ENCODE assay signal across 9 mouse cellular contexts in genomic region chr1:130462867-130463266, GRCm38 (mm10). TPM values are rescaled to one million over a fixed set of nuclear protein-coding genes. Genes with fewer than 3 reads are reported as not detected.
A peak's percentile ranks its signal among the peaks of the same experiment; 100 is the strongest.
DNase-seq lines count a peak whose midpoint lies in the region; ATAC-seq lines count a peak whose summit lies in the region.
"Had no signal": no experiment of that assay in that cellular context is flagged by ENCODE, and none has a peak within 500 bp of the region (broad histone marks: within the 10 kb centered on the region; RNA-seq: fewer than 3 reads in every experiment).

No protein-coding gene starts in this region.

- DNase-seq in embryo, embryonic 11.5 days (ENCODE audit: low read depth, low spot score): peak; percentile 7
- DNase-seq in embryo, embryonic 10.5 days (ENCODE audit: low spot score): no peak
- no peak for DNase-seq in neural tube, embryonic 11.5 days (ENCODE audit: low spot score)
- DNase-seq in neural tube, embryonic 10.5 days (ENCODE audit: extremely low spot score, low spot score): no peak
- DNase-seq in midbrain, embryonic 10.5 days (ENCODE audit: low spot score): no peak
- no peak for DNase-seq in spleen, adult 18-20 months
- DNase-seq in retina, postnatal 1 day: no peak

- ATAC-seq in neural tube, embryonic 11.5 days (ENCODE audit: insufficient read depth, low FRiP score, low TSS enrichment): peak; percentile 72; the same call in 1 of the 2 replicates
- peak; percentile 37 for ATAC-seq in heart, embryonic 16.5 days (replicated peaks; ENCODE audit: extremely low read depth, insufficient read depth, low FRiP score)

- H3K9ac ChIP-seq in neural tube, embryonic 11.5 days (ENCODE audit: low read length): peak overlapping the region; percentile 69
- H3K9ac ChIP-seq in heart, embryonic 16.5 days (ENCODE audit: low read length): peak overlapping the region; percentile 74

- peak overlapping the region; percentile 75 for H3K4me2 ChIP-seq in neural tube, embryonic 11.5 days (ENCODE audit: low read depth)
- peak overlapping the region; percentile 80 for H3K4me2 ChIP-seq in heart, embryonic 16.5 days (ENCODE audit: low read depth, low read length)

- H3K4me3 ChIP-seq in neural tube, embryonic 11.5 days (ENCODE audit: low read depth, low read length): peak overlapping the region; percentile 61
- H3K4me3 ChIP-seq in heart, embryonic 16.5 days (ENCODE audit: low read length): peak overlapping the region; percentile 71
- H3K4me3 ChIP-seq in midbrain, embryonic 10.5 days: peak overlapping the region; percentile 74

- no peaks in the 10 kb centered on the region for H3K36me3 ChIP-seq in neural tube, embryonic 11.5 days (ENCODE audit: control insufficient read depth, insufficient read depth, low read length)
- H3K36me3 ChIP-seq in heart, embryonic 16.5 days (ENCODE audit: control insufficient read depth, insufficient read depth): no peaks in the 10 kb centered on the region
- no peaks in the 10 kb centered on the region for H3K36me3 ChIP-seq in midbrain, embryonic 10.5 days

- no peaks in the 10 kb centered on the region for H3K9me3 ChIP-seq in neural tube, embryonic 11.5 days (ENCODE audit: control insufficient read depth, low read length)
- H3K9me3 ChIP-seq in heart, embryonic 16.5 days (replicated peaks; ENCODE audit: control insufficient read depth, low read length): no peaks in the 10 kb centered on the region
- no peaks in the 10 kb centered on the region for H3K9me3 ChIP-seq in midbrain, embryonic 10.5 days (replicated peaks)

- no peaks in the 10 kb centered on the region for H3K27me3 ChIP-seq in neural tube, embryonic 11.5 days (ENCODE audit: control insufficient read depth, insufficient read depth, low read length)
- 0 out of 2 replicates have a peak, but pooled peaks cover 2% of the 10 kb centered on the region for H3K27me3 ChIP-seq in heart, embryonic 16.5 days (ENCODE audit: control insufficient read depth, insufficient read depth, low read length)
- peaks cover 11% of the 10 kb centered on the region for H3K27me3 ChIP-seq in midbrain, embryonic 10.5 days (ENCODE audit: low read depth, poor library complexity, severe bottlenecking)

- WGBS in neural tube, embryonic 11.5 days: 6% methylated on average over 4 of the region's 4 CpGs
- 7% methylated on average over 4 of the region's 4 CpGs for WGBS in heart, embryonic 16.5 days
- 7% methylated on average over 4 of the region's 4 CpGs for WGBS in midbrain, embryonic 10.5 days

- no peaks in the 10 kb centered on the region for H3K4me1 ChIP-seq in neural tube, embryonic 11.5 days (ENCODE audit: control insufficient read depth, insufficient read depth, low read length)
- no peaks in the 10 kb centered on the region for H3K4me1 ChIP-seq in heart, embryonic 16.5 days (ENCODE audit: control insufficient read depth, insufficient read depth, low read length)
- peaks cover 8% of the 10 kb centered on the region for H3K4me1 ChIP-seq in midbrain, embryonic 10.5 days

- no peak overlapping the region for H3K27ac ChIP-seq in neural tube, embryonic 11.5 days (ENCODE audit: low read depth, low read length)
- no peak overlapping the region for H3K27ac ChIP-seq in heart, embryonic 16.5 days (ENCODE audit: low read length)
- H3K27ac ChIP-seq in midbrain, embryonic 10.5 days (replicated peaks): peak overlapping the region; percentile 81
- H3K27ac ChIP-seq: macrophage had no signal

RNA-seq across cellular contexts. Expression of gene Cd55, which starts 0.3 kb away (rescaled TPM):
- polyA plus RNA-seq in neural tube, embryonic 11.5 days (2014; fragmentation: Nextera tagmentation; extraction: Ambion mirVana): 4.2 and 4.9 TPM in 2 replicates
- 11.7 and 12.5 TPM in 2 replicates for polyA plus RNA-seq in heart, embryonic 16.5 days (2015; fragmentation: Nextera tagmentation; extraction: Ambion mirVana)
- polyA plus RNA-seq in midbrain, embryonic 10.5 days (2016; fragmentation: Nextera tagmentation; extraction: Ambion mirVana): 1.8 TPM in 2 replicates

RNA-seq across cellular contexts. Expression of gene Cd55b, which starts 40.1 kb away (rescaled TPM):
- polyA plus RNA-seq in neural tube, embryonic 11.5 days (2014; fragmentation: Nextera tagmentation; extraction: Ambion mirVana): not detected in 2 replicates
- 0.13 TPM in 1 of 2 replicates, not detected in the other for polyA plus RNA-seq in heart, embryonic 16.5 days (2015; fragmentation: Nextera tagmentation; extraction: Ambion mirVana)
- polyA plus RNA-seq in midbrain, embryonic 10.5 days (2016; fragmentation: Nextera tagmentation; extraction: Ambion mirVana): not detected in 2 replicates
- polyA plus RNA-seq: macrophage had no signal
